Mouse (Mus musculus): ENCODE results near the gene Prpf38b.

The Prpf38b gene

DNA sequence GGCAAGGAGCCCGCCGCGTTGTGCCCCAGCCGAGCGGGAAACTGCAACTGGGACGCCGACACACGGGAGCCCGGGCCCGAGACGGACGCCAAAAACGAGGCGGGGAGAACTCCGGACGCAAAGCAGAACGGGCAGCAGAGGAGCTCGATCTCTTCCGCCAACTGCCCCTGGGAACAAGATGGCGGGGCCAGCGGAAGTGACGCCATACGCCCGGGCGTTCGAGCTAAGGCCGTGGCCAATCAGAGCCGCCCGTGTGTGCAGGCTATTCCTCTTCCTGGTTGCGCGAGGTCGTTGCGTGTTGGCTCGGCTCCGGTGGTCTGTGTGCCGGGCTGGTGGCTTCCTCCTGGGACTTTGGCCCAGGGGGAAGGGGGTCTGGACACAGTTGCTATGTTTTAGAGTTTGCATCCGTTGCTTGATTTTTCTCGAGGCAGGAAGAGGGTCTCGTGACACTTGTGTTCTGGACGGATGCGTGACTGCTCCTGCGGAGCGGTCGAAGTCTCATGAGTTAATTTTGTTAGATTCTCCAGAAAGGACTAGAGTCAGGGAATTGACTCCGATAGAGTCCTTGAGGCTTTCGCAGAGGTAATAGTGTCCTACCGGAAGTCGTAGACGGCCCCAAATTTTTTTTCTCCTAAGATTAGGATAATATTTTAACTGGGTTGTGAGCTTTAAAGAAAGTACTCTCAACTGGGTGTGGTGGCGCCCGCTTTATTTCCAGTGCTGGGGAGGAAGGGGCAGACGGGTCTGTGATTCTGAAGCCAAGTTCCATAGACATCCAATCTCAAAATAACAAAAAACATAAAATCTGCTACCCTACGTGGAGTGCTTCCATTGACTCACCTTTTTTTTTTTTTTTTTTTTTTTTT lies at the start of gene Prpf38b:
Gene Prpf38b (minus strand): TSS at position 180 of the 866 bp plus-strand sequence.
- peak; percentile 99 for DNase-seq (ENCODE audit: low read depth, low spot score)

DNA sequence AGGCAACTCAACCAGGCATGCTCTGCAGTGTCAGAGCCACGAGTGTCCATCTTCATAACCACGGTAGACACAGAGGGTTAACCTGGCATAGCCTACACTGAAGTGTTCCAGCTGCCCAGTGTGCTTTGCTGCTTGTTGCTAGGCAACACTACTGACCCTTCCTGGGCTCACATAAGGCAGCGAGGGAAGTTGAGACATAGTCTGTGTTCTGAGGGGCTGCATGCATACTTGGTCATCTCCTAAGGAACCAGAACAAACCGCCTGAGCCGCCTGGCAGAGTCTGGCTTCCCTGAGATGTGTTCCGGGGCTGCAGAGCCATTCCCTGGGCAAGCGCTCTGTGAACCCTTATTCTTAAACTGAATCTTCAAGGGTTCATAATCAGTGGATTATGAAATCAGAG lies 49.7 kb upstream of the Prpf38b start:
- peak; percentile 49 for DNase-seq (ENCODE audit: low read depth, low spot score)

DNA sequence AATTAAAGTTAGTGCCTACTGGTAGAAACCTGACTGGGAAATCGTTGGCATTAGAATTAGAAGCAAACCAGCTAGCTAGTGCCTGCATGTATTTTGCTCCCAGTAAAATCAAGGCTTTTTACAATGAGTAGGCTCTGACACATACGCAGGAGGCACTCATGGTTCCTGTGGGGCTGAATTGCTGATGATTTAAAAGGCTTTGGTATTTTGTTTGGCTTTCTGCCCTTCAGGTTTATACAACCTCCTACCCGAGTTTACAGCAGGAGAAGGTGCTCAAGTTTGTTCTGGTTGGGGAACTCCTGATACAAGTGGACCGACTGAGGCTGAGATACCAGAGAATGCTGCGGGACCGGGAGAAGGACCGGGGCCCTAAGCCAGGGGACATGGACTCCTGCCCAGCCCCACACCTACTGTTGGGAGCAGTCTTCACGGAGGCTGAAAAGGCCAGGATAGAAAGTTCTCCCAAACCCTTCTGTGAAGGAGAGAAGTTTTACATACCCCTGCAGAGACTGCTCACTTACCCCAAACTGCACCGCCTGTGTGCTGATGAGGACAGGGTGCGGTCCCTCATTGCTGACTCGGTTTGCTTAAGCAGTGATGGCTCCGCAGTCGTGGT lies 48.3 kb upstream of the Prpf38b start:
- no peak for DNase-seq (ENCODE audit: low read depth, low spot score)

DNA sequence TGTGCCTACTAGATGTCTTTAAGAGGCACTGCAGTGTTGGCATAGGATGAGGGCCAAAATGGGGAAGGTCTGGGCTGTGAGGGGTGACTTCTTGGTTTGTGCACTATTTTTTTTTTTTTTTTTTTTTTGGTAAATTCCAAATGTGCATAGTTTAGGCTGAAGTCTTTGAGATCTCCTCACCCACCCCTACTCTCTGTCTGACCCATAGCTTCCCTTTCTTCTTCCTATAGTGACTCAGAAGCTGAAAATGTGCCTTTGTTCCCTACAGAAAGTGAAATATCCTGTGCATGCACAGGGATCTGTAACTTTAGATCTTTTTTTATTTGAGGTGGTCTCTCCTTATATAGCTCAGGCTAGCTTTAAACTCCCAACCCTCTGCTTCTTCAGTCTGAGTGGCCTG lies 46.4 kb upstream of the Prpf38b start:
- no peak for DNase-seq (ENCODE audit: low read depth, low spot score)

DNA sequence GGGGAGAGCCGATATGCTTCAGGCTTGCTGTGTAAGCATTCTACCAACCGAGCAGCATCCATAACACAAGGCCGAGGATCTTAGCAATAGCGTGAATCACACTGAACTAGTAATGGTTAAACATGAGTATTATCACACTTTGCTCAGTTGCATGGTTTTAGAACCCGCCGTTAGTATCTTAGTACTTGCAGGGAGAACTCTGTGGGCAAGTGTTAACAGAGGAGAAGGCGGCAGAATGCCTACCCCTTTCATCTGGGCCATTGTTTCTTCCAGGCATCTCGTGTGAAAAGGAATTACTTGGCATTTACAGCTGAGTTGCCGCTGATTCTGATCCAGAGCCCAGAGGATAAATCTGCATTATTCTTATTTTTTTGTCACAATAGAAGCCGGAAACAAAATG lies 29.5 kb upstream of the Prpf38b start:
- DNase-seq (ENCODE audit: low read depth, low spot score), result peak; percentile 34

DNA sequence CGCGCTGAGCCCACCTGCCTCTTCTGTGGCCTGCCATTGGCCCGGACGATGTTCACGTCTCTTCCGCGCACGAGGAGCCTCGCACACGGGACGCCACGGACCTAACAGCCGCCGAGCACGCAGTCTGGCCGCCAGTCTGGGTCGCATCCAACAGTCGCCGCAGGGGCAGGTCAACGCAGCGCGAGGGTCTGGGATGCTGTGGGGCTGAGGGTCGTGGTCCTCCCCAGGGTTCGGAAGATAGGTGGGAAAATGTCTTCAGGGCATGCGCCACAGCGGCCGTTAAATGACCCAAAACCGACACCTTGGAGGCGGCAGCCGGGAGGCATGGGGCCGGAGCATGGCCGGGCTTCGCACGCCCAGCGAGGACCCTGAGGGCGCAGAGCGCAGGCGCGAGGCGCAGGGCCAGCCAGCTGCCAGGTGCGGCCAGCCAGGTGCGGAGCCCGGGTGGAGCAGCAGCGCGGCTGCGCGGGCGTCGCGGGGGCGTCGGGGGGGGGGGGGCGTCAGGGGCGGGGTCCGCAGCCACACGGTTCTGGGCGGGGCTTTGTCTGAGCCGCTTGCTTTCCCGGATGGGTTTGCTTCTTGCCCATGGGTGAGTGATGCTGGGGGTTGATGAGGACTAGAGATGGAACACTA lies 28.6 kb upstream of the Prpf38b start, which contains the start of gene Gm9857:
Gene Gm9857 (minus strand): TSS at position 445 of the 633 bp plus-strand sequence.
- peak; percentile 23 for DNase-seq (ENCODE audit: low read depth, low spot score)

DNA sequence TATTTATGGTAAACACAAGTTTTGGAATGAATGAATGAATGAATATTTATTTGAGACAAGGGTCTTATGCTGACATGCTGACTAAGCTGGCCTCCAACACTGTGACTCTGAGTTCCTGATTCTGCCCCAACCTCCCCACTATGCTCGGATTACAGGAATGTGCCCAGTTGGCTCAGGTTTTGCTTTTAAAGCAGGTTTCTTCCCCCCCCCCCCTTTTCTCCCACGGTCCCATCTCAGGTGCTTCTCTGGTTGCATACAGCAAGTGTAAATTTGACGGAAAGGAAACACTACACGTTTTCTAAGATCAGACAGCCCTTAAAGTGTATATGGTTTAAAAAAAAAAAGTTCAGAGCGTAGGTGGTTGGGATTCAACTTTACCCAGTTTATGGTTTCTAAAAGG lies 28.0 kb upstream of the Prpf38b start, which contains the start of gene Henmt1:
Gene Henmt1 (plus strand): TSS at position 301 of the 400 bp plus-strand sequence.
- DNase-seq (ENCODE audit: low read depth, low spot score), result no peak

DNA sequence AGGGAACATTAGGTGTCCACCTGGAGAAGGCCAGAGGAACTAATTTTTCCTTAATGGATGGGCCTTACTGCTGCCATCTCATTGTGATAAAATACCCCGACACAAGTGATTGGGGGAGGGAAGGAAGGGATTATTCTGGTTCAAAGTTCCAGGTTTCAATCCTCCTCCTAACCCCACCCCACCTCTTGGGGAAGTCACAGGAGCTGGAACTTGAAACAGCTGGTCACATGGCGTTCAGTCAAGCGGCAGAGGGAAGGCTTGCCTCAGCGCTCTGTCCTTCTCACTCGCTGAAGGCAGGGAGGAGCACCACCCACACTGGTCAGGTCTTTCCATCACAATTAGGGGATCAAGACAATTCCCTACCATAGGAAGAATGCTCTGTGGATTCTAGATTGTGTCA lies 27.2 kb upstream of the Prpf38b start:
- no peak for DNase-seq (ENCODE audit: low read depth, low spot score)

DNA sequence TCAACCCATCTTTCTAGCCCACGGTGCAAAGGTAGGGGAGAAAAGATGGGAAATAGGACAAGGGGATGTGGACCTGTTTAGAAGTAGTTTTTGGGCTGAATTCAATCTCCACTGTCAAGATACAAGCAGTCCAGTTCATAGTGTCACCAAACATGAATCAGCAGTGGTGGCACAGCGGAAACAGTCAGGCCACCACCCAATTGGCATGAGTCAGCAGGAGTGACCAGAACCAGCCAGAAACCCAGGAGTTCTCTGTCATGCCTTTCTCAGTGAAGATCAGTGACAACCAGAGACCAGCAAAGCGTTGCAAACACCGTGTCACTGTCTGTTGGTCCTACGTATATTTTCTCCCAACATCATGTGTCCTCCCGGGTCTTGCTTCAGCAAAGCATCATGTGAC lies 22.0 kb upstream of the Prpf38b start:
- no peak for DNase-seq (ENCODE audit: low read depth, low spot score)

DNA sequence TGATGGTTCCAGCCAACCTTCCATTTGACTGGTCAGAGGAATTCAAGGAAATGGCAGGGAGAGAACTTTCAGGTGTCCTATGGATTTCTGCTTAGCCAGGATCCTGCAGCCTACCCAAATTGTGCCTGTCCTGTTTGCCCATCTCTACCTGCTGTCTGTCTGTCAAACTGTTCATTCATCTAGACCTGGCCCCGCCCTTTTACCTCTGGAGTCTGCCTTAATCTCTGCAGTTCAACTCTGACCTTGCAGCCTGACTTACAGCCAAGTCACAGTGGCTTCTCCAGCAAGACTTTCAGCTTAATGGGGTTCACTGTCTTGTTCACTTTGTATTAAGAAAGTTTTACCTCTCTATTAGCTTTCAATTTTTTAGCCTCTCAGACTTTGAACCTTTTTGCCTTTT lies 14.8 kb upstream of the Prpf38b start:
- no peak for DNase-seq (ENCODE audit: low read depth, low spot score)

DNA sequence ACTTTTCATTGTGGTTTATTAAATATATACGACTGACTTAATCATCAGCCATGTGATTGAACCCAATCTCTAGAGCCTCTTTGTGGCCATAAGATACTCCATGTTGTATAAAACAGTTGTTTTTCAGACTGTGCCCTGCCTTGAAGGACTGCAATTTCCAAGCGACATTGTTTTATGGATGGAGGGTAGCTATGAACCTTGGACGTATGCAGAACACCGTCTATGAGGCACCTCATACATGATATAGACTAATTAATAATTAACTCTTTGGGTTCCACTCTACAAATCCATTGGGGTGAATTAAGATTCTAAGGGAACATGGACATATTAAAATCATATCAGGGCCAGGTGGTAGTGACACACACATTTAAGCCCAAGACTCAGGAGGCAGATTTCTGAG lies 14.2 kb upstream of the Prpf38b start:
- DNase-seq (ENCODE audit: low read depth, low spot score), result no peak

DNA sequence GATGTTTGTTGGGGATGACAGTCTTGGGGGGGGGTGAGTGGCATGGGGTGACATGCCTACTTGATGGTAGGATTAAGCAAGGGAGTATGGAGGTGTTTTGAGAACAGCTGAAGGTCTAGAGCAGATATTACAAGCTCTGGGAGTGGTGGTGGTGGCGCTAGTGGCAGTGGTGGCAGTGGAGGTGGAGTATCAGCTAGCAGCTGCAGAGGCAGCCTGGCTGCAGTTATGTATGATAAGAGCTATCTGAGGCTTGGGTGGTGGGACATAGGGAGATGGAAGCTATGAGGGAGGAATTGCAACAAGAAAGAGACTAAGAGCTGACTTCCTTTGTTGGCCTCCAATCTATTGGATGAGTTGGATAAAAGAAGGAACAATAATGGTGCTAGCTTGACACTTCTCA lies 10.3 kb upstream of the Prpf38b start:
- no peak for DNase-seq (ENCODE audit: low read depth, low spot score)

DNA sequence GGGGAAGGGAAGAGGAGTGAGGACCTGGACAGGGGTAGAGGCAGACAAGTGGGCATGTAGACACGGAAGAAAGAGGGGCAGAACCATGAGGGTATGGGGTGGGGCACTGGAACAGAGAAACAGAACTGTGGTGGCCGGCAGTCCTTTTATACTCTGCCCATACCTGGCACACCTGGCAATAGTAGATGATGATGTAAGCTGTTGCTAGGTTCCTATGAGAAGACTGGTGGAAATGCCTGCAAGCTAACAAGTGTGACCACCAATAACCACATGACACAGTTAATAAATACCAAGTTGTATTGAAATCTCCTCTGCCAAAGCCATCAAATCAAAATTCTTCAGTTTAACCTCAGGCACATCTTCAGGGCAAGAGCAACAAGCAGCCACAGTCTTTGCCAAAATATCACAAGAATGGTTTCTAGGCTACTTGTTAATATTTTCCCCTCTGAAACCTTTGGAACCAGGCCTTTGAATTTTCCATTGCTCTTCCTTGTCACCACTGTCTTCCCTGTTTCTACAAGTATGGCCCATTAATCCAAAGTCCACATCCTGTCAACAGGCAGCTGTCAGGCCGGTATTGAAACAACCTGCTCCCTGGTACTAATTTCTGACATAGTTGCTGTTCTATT lies 9.0 kb upstream of the Prpf38b start:
- DNase-seq (ENCODE audit: low read depth, low spot score), result no peak

DNA sequence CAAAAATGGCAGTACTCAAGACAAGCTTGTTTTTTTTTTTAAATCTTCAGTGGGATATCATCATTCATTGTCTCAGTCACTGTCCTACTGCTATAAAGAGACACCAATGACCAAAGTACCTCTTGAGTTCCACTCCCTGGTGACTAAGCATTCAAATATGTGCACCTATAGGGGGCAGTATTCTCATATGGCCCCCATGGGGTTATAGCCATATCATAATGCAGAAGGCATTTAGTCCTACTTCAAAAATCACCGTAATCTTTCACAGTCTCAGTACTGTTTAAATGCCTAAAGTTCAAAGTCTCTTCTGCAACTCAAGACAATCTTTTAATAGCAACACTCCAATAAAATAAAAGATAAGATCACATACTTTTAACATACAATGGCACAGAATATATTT lies 7.3 kb upstream of the Prpf38b start:
- no peak for DNase-seq (ENCODE audit: low read depth, low spot score)

DNA sequence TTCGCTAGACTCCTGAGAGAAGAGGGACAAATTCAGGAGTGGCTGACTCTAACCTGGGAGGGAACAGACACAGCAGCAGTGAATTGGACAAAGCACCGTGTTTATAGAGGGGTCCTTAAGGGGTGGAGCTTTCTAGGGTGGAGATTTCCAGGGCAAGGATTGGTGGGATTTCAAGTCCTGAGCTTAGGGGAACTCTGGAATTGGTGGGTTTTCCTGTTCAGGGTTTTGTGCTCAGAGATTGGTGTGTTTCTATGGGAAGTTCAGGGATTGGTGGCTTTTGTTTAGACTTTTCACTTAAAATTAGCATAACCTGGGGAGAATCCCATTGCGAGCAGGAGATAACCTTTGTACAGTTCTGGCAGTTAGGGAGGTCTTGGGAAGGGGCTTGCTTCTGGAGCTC lies 6.5 kb upstream of the Prpf38b start:
- no peak for DNase-seq (ENCODE audit: low read depth, low spot score)

DNA sequence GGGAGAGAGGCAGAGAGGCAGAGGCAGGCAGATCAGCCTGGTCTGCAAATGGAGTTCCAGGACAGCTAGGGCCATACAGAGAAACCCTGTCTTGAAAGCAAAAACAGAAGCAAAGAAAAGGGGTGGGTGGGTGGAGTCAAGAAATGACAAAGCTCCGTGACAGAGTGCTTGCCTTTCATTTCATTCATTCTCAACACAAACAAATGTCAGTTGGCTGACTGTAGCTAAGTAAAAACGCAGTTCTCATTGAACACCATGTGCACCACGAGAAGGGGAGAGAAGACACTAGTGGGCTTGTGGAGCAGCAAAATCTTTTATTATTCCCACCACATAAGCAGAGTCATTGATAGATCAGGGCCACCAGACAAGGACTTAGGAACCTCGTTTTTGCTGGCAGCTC lies 5.3 kb upstream of the Prpf38b start:
- peak; percentile 21 for DNase-seq (ENCODE audit: low read depth, low spot score)

DNA sequence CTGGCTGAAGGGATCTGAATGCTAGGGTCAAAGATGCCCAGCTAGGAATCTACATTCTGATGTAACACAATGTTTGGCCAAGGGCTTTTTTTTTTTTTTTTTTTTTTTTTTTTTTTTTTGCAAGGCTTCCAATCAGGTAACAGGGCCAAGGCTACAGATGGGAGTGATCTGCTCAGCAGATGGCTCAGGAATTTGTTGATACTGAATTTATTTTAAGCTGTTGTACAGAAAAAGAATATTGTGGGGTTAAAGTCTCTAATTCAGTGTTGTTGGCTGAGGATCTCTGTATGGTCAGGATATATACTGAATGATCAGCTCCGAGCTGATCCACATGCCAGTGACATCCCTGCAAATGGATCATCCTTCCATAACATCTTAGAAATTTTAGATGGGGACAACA lies 4.5 kb upstream of the Prpf38b start:
- DNase-seq (ENCODE audit: low read depth, low spot score), result peak; percentile 94

DNA sequence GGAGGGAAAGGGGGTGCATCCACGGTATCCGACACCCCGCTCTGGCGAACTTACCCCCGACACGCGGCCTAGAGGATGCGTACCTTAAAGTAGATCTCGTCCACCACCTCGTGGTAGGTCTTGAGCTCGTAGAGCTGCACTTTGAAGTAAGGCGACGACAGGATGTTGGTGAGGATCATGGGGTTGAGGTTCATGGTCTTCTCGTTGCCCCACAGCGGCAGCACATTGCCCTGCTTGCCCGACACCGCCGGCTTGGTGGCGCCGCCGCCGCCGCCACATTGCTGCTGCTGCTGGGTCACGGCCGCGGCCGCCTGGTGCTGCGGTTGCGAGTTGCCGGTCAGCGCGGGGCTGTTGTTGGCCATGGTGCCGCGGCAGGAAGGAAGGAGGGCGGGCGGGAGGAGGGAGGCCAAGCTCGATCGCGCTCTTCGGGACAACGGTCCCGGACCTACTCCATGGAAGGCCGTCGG lies 413 bp downstream of the Prpf38b start:
- peak; percentile 78 for DNase-seq (ENCODE audit: low read depth, low spot score)

DNA sequence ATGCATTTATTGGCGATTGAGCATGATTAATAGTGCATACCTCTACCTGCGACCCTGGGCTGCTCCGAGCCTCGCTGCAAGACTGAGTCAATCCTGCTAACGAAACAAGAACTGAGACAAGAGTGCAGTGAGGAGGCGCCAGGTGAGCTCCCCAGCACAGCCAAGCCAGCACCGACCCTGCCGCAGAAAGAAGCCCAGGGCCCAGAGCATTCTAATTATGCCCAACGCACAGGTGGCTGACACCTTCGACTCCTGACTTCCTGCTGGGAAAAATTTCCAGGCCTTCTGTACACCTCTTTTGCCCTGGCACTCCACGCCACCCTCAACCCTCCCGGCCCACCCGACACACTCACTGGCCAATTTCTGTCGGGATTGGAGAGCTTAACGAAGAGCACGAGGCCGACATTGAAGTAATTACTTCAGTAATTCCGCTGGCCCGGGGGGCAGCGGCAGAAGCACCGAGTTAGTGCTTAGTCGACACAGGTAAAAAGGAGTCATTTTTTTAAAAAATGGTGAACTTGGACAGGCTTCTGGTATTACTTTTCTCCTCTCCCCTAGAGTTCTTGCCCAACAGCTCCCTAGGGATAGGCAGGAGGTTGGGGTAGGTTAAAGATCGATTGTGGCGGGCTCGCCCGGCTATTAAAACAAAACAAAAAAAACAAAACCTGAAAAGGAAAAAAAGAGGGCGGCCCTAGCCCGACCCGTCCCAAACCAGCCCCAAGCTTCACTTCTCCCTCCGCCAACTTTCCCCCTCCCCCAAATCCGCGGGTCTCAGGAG lies 1.0 kb downstream of the Prpf38b start:
- peak; percentile 95 for DNase-seq (ENCODE audit: low read depth, low spot score)

DNA sequence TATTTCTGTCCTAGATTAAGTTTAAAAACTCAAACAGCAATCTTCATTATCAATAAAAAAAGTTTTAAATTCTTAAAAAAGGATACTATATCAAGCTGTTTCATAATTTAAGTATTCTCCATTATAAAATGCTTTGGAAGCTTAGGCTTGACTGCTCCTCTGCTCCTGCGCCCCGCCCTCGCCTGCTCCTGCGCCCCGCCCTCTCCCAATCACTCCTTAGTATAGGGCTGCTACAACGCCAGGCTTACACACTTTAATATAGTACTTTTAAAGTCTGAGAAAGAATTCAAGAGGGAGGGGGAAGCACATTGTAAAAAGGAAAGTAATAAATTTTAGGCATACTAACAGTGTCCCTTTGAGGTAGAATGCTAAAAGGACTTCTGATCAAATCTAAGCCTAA lies 8.6 kb downstream of the Prpf38b start:
- no peak for DNase-seq (ENCODE audit: low read depth, low spot score)

DNA sequence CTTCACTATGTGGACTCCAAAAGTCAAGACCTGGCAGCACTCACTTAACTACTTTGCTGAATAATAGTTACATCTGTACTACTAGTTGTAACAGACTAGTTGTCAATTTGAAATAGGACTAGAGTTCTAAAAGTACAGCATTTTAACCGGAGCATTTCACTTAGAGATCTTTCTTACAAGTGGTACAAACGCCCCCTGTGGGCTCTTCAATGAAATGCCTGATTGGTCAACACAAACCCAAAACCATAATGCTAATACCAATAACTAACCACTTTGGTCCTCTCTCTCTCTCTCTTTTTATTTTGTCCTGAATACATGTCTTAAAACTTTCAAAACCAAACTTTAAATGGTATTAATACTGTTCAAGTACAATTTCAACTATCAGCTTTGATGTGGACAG lies 9.5 kb downstream of the Prpf38b start:
- peak; percentile 45 for DNase-seq (ENCODE audit: low read depth, low spot score)
